Mouse (Mus musculus) midbrain, embryonic 10.5 days (tissue): ENCODE results near the gene Pcif1. TPM values are rescaled to one million over a fixed set of nuclear protein-coding genes. Genes with fewer than 3 reads are reported as not detected.
"Not testable (repeated sequence)": the region's sequence is repeated elsewhere in the genome, so short reads cannot be mapped to it uniquely, and the experiment has no call there.

Experiments
- DNase-seq: peaks from one replicate; pipeline ENCODE4 v3.0.0-alpha.2; 2017; ENCODE audit warnings: low spot score
- H3K27ac ChIP-seq: fragments of 300-500 bp; sonication (generic); replicated peaks from 2 replicates; pipeline ENCODE4 v1.5.1; 2016; ENCODE audit warnings: mild to moderate bottlenecking
- H3K27me3 ChIP-seq: fragments of 300-500 bp; sonication (generic); 2 replicates; pipeline ENCODE4 v1.6.1; 2016; ENCODE audit warnings: low read depth, mild to moderate bottlenecking; ENCODE audit not compliant: poor library complexity, severe bottlenecking
- H3K36me3 ChIP-seq: fragments of 300-500 bp; sonication (generic); 2 replicates; pipeline ENCODE4 v1.6.1; 2016; ENCODE audit warnings: mild to moderate bottlenecking, moderate library complexity
- H3K4me1 ChIP-seq: fragments of 300-500 bp; sonication (generic); 2 replicates; pipeline ENCODE4 v1.6.1; 2016
- H3K4me3 ChIP-seq: fragments of 300-500 bp; sonication (generic); 2 replicates; pipeline ENCODE4 v1.5.1; 2016; ENCODE audit warnings: mild to moderate bottlenecking, moderate library complexity
- H3K9me3 ChIP-seq: fragments of 300-500 bp; sonication (generic); replicated peaks from 2 replicates; pipeline ENCODE4 v1.6.1; 2016; ENCODE audit warnings: mild to moderate bottlenecking
- WGBS: fragments of 180-500 bp; shearing (Covaris S2); methylation state at CpG from one replicate; pipeline ENCODE4 v1.1.7; 2016; 5-methylcytosine and 5-hydroxymethylcytosine counted together
- polyA plus RNA-seq: library from polyadenylated mRNA; unstranded; fragments of >200 nt; fragmentation: Nextera tagmentation; extraction: Ambion mirVana; gene quantifications from 2 replicates; pipeline ENCODE4 v1.2.1, GENCODE M21; 2016

Gene Pcif1
- polyA plus RNA-seq, 1 experiment from 2014 or later: 73.8 TPM

GRCm38 (mm10) chr2:164857101-164857821 lies 21.8 kb upstream of the Pcif1 start, which contains the start of gene Pltp:
TSS of gene Pltp (minus strand) at chr2:164857711.
- Histone ChIP-seq H3K27me3 (peaks cover 51% of the 10 kb centered on the region), H3K9me3 (no peaks in the 10 kb centered on the region), H3K27ac (peak within 1 kb of the TSS; percentile 85), H3K4me1 (peaks cover 51% of the 10 kb centered on the region), H3K4me3 (peak within 1 kb of the TSS; percentile 75), H3K36me3 (peaks cover 24% of the 10 kb centered on the region)
- DNase-seq: peak; percentile 88
- under 1% methylated on average over 47 of the region's 47 CpGs for WGBS

DNA sequence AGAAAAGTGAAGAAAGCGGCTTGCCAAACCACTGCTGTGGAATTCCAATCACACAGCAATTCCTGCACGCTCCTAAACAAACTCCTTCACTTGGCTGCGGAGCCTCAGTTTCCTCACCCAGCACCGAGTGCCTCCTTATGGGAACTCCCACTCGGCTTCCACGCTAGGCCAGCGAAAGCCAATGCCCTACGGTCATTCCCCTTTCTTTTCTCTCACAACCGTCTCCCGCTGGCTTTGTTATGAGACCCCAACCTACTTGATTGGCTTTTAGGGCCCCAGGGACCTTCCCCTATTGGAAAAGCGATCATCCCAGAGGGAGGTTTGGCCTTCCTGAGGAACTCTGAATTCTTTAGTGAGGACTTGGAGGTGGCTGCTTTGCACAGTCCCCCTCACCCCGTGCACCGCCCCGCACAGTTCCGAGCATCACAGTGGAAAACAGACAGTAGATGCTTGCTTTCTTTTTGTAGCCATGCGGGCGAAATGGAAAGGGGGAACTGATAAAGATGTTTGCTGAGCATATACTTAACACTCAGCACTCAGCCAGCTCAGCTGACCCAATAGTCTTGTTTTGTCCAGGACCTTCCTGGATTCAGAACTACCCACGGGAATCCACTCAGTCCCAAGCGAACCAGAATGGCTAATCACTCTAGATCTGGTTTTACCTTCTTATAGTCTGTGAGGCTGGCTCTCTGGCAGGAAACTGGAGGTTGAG lies 21.1 kb upstream of the Pcif1 start:
- peaks cover 57% of the 10 kb centered on the region for H3K4me1 ChIP-seq
- DNase-seq: no peak
- H3K27ac ChIP-seq: peak overlapping the region; percentile 85
- no peaks in the 10 kb centered on the region for H3K9me3 ChIP-seq
- peaks cover 51% of the 10 kb centered on the region for H3K27me3 ChIP-seq
- peak overlapping the region; percentile 75 for H3K4me3 ChIP-seq
- 2% methylated on average over 19 of the region's 19 CpGs for WGBS
- peaks cover 16% of the 10 kb centered on the region for H3K36me3 ChIP-seq

DNA sequence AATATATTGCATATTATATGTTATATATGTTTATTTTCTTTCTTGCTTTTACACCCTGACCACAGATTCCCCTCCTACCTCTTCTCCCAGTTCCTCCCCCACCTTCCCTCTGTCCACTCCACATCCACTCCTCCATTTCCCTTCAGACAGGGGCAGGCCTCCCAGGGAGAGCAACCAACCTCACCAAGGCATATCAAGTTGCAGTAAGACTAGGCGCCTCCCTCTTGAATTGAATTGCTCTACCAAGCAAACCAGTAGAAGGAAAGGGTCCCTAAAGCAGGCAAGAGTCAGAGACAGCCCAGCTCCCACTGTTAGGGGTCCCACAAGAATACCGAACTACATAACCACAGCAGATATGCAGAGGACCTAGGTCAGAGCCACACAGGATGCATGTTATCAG lies 19.9 kb upstream of the Pcif1 start:
- no peak for DNase-seq
- H3K9me3 ChIP-seq: no peaks in the 10 kb centered on the region
- H3K27me3 ChIP-seq: peaks cover 51% of the 10 kb centered on the region
- H3K4me3 ChIP-seq: no peak overlapping the region
- peaks cover 5% of the 10 kb centered on the region for H3K36me3 ChIP-seq
- WGBS: 59% methylated on average over 2 of the region's 2 CpGs
- H3K27ac ChIP-seq: no peak overlapping the region
- H3K4me1 ChIP-seq: peaks cover 57% of the 10 kb centered on the region

DNA sequence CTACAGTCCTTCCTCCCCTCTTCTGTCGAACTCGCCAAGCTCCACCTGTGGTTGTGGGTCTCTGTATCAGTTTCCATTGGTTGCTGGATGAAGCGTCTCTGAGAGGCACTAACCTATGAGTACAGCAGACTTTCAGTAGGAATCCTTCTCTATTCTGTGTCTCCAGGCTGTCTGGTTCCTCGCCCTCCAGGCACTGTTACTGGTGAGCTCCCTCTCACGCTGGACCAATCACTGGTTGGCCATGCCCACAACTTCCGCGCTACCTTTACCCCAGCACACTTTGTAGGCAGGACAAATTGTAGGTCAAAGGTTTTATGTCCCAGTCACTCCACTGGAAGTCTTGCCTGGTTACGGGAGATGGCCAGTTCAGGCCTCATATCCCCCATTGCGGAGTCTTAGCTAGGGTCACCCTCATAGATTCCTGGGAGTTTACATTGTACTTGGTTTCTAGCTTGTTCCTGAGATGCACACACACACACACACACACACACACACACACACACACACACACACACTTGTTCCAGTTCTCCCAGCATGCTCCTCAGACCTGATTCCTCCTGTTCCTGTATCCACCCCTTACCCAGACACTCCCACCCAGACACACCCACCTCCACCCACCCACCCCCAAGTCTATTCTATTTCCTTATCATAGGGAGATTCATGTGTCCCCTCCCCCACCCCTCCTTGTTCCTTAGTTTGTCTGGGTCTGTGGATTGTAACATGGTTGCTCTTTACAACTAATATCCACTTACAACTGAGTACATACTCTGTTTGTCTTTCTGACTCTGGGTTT lies 19.3 kb upstream of the Pcif1 start:
- WGBS: 67% methylated on average over 9 of the region's 9 CpGs
- peaks cover 49% of the 10 kb centered on the region for H3K27me3 ChIP-seq
- no peak overlapping the region for H3K4me3 ChIP-seq
- H3K27ac ChIP-seq: no peak overlapping the region
- no peaks in the 10 kb centered on the region for H3K9me3 ChIP-seq
- no peaks in the 10 kb centered on the region for H3K36me3 ChIP-seq
- H3K4me1 ChIP-seq: peaks cover 55% of the 10 kb centered on the region
- no peak for DNase-seq

DNA sequence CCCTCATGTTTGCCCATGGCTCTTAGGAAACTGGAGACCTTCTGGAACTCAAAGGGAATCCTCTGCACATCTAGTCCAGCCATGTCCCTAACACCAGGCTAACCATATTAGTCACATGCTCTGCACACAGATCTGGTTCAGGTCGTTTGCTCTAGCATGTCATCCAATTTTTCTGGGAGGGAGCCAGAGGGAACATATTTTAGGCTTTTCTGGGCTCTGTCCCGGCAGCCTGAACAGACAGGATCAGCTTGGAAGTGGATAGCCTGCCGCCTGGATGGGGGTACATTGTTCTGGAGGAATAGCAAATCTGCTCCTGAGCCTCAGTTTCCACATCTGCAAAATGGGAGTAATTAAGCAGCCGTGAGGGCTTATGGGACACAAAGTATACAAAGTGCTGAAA lies 18.0 kb upstream of the Pcif1 start:
- peaks cover 39% of the 10 kb centered on the region for H3K27me3 ChIP-seq
- no peak for DNase-seq
- H3K4me1 ChIP-seq: peaks cover 42% of the 10 kb centered on the region
- no peaks in the 10 kb centered on the region for H3K9me3 ChIP-seq
- H3K27ac ChIP-seq: no peak overlapping the region
- H3K36me3 ChIP-seq: no peaks in the 10 kb centered on the region
- no peak overlapping the region for H3K4me3 ChIP-seq
- WGBS: 82% methylated on average over 4 of the region's 4 CpGs

DNA sequence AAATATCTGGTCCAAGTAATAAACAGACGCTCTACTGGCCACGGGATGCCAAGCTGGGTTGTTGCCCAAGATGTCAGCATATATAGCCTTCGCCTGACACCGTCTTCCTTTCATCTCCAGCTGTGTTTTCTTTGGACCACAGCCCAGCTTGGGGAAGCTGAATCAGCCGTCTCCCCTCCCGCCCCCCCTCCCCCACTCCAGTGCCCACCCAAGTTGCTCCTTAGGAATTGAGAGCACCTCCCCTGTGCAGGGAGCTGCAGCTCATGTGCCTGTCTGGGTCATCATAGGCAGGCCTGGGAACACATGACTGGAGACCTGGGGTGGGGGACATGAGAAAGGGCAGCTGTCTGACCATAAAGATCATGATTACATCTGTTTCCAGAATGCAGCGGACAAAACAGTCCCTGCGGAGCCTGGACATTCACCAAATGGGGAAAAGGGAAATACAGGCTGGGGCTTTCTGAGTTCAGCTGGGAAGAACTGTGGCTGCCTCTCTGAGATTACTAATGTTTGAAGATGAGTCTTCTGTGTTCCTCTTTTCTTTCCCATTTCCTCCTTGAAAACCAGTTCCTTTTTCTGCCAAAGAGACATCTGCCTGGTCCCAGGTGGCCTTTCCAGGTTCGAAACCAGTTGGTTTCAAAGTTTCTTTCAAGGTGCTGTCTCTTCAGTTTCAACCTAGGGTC lies 16.8 kb upstream of the Pcif1 start:
- no peaks in the 10 kb centered on the region for H3K36me3 ChIP-seq
- 68% methylated on average over 9 of the region's 9 CpGs for WGBS
- H3K9me3 ChIP-seq: 0 out of 2 replicates have a peak, but pooled peaks cover 2% of the 10 kb centered on the region
- peaks cover 34% of the 10 kb centered on the region for H3K4me1 ChIP-seq
- peak; percentile 51 for DNase-seq
- H3K27ac ChIP-seq: no peak overlapping the region
- H3K4me3 ChIP-seq: no peak overlapping the region
- peaks cover 27% of the 10 kb centered on the region for H3K27me3 ChIP-seq

GRCm38 (mm10) chr2:164863411-164863810 lies 15.7 kb upstream of the Pcif1 start:
- H3K4me3 ChIP-seq, DNase-seq, H3K9me3 ChIP-seq, H3K36me3 ChIP-seq, H3K27ac ChIP-seq: not testable (repeated sequence)
- H3K4me1 ChIP-seq: peaks cover 24% of the 10 kb centered on the region
- WGBS: 90% methylated on average over 9 of the region's 9 CpGs
- H3K27me3 ChIP-seq: peaks cover 16% of the 10 kb centered on the region

DNA sequence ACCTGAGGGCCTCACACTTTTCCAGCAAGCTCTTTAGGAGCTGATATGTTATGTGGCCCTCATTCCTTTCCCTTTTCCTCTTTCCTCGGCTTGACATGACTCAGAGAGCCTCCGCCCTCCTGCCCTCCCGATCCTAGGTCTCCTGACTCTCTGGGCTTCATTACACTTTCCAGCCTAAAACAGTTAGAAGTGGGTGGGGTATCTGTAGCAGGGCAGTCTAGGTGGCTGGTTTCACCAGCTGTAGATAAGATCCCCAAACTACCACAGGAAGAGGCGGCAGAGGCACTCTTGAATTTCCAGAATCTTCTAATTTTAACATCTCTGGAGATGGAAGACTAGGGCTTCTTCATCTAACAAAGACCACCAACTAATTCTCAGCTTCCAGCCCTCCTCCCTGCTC lies 14.5 kb upstream of the Pcif1 start:
- DNase-seq: no peak
- H3K27ac ChIP-seq: no peak overlapping the region
- peaks cover 6% of the 10 kb centered on the region; the same call in 1 of the 2 replicates for H3K9me3 ChIP-seq
- H3K4me1 ChIP-seq: peaks cover 17% of the 10 kb centered on the region
- H3K4me3 ChIP-seq: no peak overlapping the region
- H3K36me3 ChIP-seq: no peaks in the 10 kb centered on the region
- H3K27me3 ChIP-seq: peaks cover 5% of the 10 kb centered on the region
- 80% methylated on average over 4 of the region's 4 CpGs for WGBS

DNA sequence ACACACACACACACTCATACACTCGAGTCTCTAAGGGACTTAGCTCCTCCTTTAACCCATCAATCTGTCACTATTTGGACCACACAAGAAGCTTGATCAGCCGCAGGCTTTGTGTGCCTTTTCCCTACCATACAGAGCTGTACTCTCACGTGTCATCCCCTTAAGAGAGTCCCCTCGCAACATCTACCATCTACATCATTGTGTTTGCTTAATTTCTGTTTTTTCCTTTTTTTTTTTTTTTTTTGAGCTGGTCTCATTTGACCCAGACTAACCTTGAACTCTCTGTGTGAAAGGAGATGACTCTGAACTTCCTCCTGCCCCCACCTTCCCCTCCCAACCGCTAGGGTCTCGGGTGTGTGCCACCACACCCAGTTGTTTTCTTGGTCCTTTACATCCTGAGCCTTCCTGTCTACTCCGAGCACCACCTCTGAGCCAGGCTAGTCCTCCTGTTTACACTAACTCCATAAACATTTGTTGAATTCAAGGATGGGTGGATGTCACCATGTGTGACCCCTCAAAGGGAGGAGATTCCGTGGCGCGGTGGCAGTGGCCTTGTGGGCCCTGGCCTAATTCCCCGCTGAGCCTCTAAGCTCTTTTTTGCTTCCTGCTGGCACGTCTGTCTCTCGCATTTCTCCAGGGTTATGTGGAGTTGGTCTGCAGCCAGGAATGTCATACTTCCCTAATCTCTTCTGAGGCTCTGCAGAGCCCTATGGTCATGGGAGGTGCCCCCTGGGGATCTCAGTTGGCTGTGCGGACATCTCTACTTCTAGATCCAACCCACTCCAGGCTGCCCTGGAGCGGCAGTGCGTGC lies 12.2 kb upstream of the Pcif1 start:
- WGBS: 71% methylated on average over 16 of the region's 16 CpGs

DNA sequence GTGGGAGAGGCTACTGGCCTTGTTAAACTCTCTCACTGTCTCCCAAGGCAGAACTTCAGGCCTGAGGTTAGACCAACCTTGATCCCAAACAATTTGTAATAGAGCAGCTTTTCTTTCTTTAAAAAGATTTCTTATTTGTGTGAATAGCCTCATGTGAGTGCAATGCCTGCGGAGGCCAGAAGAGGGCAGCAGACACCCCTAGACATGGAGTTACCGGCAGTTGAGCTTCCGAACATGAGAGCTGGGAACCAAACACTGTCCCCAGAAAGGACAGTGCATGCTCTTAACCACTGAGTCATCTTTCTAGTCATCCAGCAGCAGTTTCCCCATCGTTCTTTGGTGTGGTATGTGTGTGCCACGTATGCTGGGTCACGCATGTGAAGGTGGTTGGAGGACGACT lies 11.5 kb upstream of the Pcif1 start:
- Histone ChIP-seq H3K27me3 (no peaks in the 10 kb centered on the region), H3K4me3 (no peak overlapping the region), H3K4me1 (peaks cover 8% of the 10 kb centered on the region; the same call in 1 of the 2 replicates), H3K9me3 (peaks cover 6% of the 10 kb centered on the region; the same call in 1 of the 2 replicates), H3K36me3 (no peaks in the 10 kb centered on the region), H3K27ac (no peak overlapping the region)
- WGBS: 90% methylated on average over 7 of the region's 7 CpGs
- DNase-seq: no peak

More for the DNA sequence above, 12.2 kb upstream of the Pcif1 start:
- Histone ChIP-seq H3K36me3 (no peaks in the 10 kb centered on the region), H3K27me3 (no peaks in the 10 kb centered on the region), H3K27ac (no peak overlapping the region), H3K4me3 (no peak overlapping the region), H3K9me3 (peaks cover 6% of the 10 kb centered on the region; the same call in 1 of the 2 replicates), H3K4me1 (peaks cover 14% of the 10 kb centered on the region)
- DNase-seq: no peak

GRCm38 (mm10) chr2:164868491-164868890 lies 10.6 kb upstream of the Pcif1 start:
- 87% methylated on average over 7 of the region's 7 CpGs for WGBS
- no peak overlapping the region for H3K4me3 ChIP-seq

More at GRCm38 (mm10) chr2:164868491-164868890, 10.6 kb upstream of the Pcif1 start:
- Histone ChIP-seq H3K9me3 (peaks cover 6% of the 10 kb centered on the region; the same call in 1 of the 2 replicates), H3K27ac (no peak overlapping the region), H3K27me3 (no peaks in the 10 kb centered on the region), H3K4me1 (0 out of 2 replicates have a peak, but pooled peaks cover 5% of the 10 kb centered on the region), H3K36me3 (no peaks in the 10 kb centered on the region)
- DNase-seq: no peak
